Mouse (Mus musculus) G1E (cell line): ENCODE measurements around the gene Tex10. TPM values are rescaled to one million over a fixed set of nuclear protein-coding genes. Genes with fewer than 3 reads are reported as not detected.

Source experiments
- ATAC-seq: 2 replicates; pipeline ENCODE4 v1.8.0; 2016; ENCODE audit warnings: mild to moderate bottlenecking; ENCODE audit not compliant: insufficient number of reproducible peaks, poor library complexity, low FRiP score, severe bottlenecking; ENCODE audit errors: extremely low read depth
- DNase-seq: peaks from one replicate; pipeline ENCODE4 v3.0.0; 2012; ENCODE audit warnings: low spot score
- H3K27me3 ChIP-seq: 2 replicates; pipeline ENCODE4 v1.6.1; 2012; ENCODE audit warnings: mild to moderate bottlenecking, low read length, inconsistent platforms; ENCODE audit not compliant: insufficient read depth
- H3K36me3 ChIP-seq: replicated peaks from 2 replicates; pipeline ENCODE3; 2012; ENCODE audit warnings: mild to moderate bottlenecking, inconsistent platforms
- H3K4me1 ChIP-seq: 2 replicates; pipeline ENCODE4 v1.6.1; 2012; ENCODE audit warnings: low read depth, low read length, inconsistent platforms, mixed read lengths; ENCODE audit not compliant: insufficient read depth
- H3K4me3 ChIP-seq: 2 replicates; pipeline ENCODE4 v1.5.1; 2012; ENCODE audit warnings: low read depth, mild to moderate bottlenecking, inconsistent platforms, low read length, moderate library complexity, mixed read lengths
- H3K9me3 ChIP-seq: replicated peaks from 2 replicates; pipeline ENCODE4 v1.6.1; 2012; ENCODE audit warnings: inconsistent platforms
- CTCF ChIP-seq: IDR thresholded peaks from 2 replicates; pipeline ENCODE4 v1.5.1; 2012; ENCODE audit warnings: low read depth, low read length, inconsistent platforms, mixed read lengths
- GATA1 ChIP-seq: IDR thresholded peaks from 2 replicates; pipeline ENCODE4 v1.6.1; 2012; ENCODE audit warnings: borderline replicate concordance, low read length, inconsistent platforms, mixed read lengths
- GATA2 ChIP-seq: IDR thresholded peaks from 2 replicates; pipeline ENCODE4 v1.6.1; 2012; ENCODE audit warnings: low read depth, low read length, inconsistent platforms, borderline replicate concordance
- POLR2AphosphoS5 ChIP-seq: IDR thresholded peaks from 2 replicates; pipeline ENCODE4 v1.6.1; 2012; ENCODE audit warnings: low read depth, low read length, inconsistent platforms; ENCODE audit not compliant: insufficient replicate concordance
- TAL1 ChIP-seq: conservative IDR thresholded peaks from 2 replicates; pipeline ENCODE4 v1.6.1; 2012; ENCODE audit warnings: low read depth, low read length, inconsistent platforms, mixed read lengths
- polyA plus RNA-seq: library from polyadenylated mRNA; stranded (reverse); fragments of >175 nt; gene quantifications from 2 replicates; pipeline ENCODE4 v1.2.3, GENCODE M21; 2012
- total RNA-seq, 2 experiments: library from RNA; stranded (forward) in 1 of 2; stranded (reverse) in 1 of 2; fragments of 200-1000 nt in 1 of 2; fragments of >200 nt in 1 of 2; fragmentation: Nextera tagmentation in 1 of 2; gene quantifications; 2 replicates each; pipeline ENCODE4 v1.2.3; 2014 to 2017

Gene Tex10
- total and polyA plus RNA-seq, 3 experiments, result 23.9 to 139 (median 97.7) TPM

DNA sequence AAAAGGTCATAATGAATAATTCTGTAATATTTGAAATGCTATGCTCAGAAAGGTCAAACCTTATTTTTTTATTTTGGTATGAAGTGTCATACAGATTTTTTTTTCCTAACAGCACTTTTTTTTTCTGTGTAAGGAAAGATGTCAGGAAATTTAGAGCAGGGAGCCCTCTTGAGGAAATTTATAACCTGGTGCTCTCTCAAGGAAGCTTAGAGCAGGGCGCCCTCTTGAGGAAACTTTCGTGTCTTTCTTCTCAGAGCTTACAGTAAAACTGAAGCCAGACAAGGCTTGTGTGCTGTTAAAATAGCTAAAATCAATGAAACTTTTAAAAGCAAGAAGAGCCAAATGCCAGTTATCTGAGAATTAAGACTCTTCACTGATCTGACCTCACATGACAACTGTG, 92.3 kb downstream of the Tex10 start:
- H3K9me3 ChIP-seq, result no peaks in the 10 kb centered on the region
- TF ChIP-seq GATA2 (no peak), POLR2AphosphoS5 (no peak), CTCF (no peak), TAL1 (no peak), GATA1 (no peak)
- peaks cover 6% of the 10 kb centered on the region for H3K36me3 ChIP-seq
- no peaks in the 10 kb centered on the region for H3K27me3 ChIP-seq
- no peaks in the 10 kb centered on the region for H3K4me1 ChIP-seq
- ATAC-seq (no peak), DNase-seq (no peak)
- no peak overlapping the region for H3K4me3 ChIP-seq

Other genes with a start within 250 kb of the Tex10 start
- 60.3 and 64.1 TPM in 2 replicates for gene Erp44, start 193.9 kb downstream of the Tex10 start, total RNA-seq (2014; fragmentation: Nextera tagmentation)
- 40.1 and 47.6 TPM in 2 replicates for gene Erp44, start 193.9 kb downstream of the Tex10 start, total RNA-seq (2017)
- gene Erp44, start 193.9 kb downstream of the Tex10 start, polyA plus RNA-seq, result 5.8 and 8.0 TPM in 2 replicates
- 22.8 and 25.8 TPM in 2 replicates for gene Invs, start 193.7 kb downstream of the Tex10 start, total RNA-seq (2014; fragmentation: Nextera tagmentation)
- 8.2 and 10.2 TPM in 2 replicates for gene Invs, start 193.7 kb downstream of the Tex10 start, total RNA-seq (2017)
- 7.4 and 7.5 TPM in 2 replicates for gene Invs, start 193.7 kb downstream of the Tex10 start, polyA plus RNA-seq
- gene Msantd3, start 66.5 kb upstream of the Tex10 start, total RNA-seq (2014; fragmentation: Nextera tagmentation), result not detected in 2 replicates
- 0.16 TPM in 1 of 2 replicates, not detected in the other for gene Msantd3, start 66.5 kb upstream of the Tex10 start, total RNA-seq (2017)
- not detected in 2 replicates for gene Msantd3, start 66.5 kb upstream of the Tex10 start, polyA plus RNA-seq
- not detected in 2 replicates for gene Tmeff1, start 111.7 kb upstream of the Tex10 start, total RNA-seq (2014; fragmentation: Nextera tagmentation)
- gene Tmeff1, start 111.7 kb upstream of the Tex10 start, total RNA-seq (2017), result not detected in 2 replicates
- gene Tmeff1, start 111.7 kb upstream of the Tex10 start, polyA plus RNA-seq, result not detected in 2 replicates
- not detected in 2 replicates for gene Cavin4, start 190.1 kb upstream of the Tex10 start, total RNA-seq (2014; fragmentation: Nextera tagmentation)
- 0.11 TPM in 1 of 2 replicates, not detected in the other for gene Cavin4, start 190.1 kb upstream of the Tex10 start, total RNA-seq (2017)
- not detected in 2 replicates for gene Cavin4, start 190.1 kb upstream of the Tex10 start, polyA plus RNA-seq